Mouse (Mus musculus) heart, postnatal 0 days (tissue): ENCODE results near the gene Rpl22.

Experiments used
- CTCF ChIP-seq: IDR thresholded peaks from 2 replicates; pipeline ENCODE4 v1.5.1; 2016; ENCODE audit warnings: antibody characterized with exemption, control low read depth, low read depth
- EP300 ChIP-seq: IDR thresholded peaks from 2 replicates; pipeline ENCODE4 v1.6.1; 2016; ENCODE audit warnings: antibody characterized with exemption, low read depth

DNA sequence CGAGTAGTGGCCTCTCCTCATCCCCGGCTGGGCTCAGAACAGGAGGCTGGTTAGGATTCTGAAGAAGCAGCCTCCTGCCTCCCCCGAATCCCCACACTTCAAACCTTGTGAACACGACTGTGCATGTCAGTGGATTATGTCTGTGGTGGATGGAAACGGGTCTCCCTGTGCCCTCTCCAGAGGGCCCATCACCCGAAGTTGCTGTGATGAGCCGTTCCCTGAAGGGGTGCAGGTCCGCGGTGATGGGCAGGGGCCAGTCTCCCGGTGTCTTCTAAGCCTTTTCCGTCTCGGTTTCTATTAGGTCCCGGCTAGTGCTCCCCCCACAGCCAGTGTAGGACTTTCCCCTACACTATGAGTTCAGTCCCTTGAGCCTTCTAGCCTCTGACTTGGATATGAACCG is 26.7 kb upstream of the Rpl22 start:
- TF ChIP-seq CTCF, result no peak
- no peak for TF ChIP-seq EP300
